Mouse (Mus musculus) embryo, embryonic 11.5 days (tissue): ENCODE results near the gene Gm5269.

Experiments
- DNase-seq: peaks from one replicate; pipeline ENCODE4 v3.0.0-alpha.2; 2012; ENCODE audit warnings: low read depth, low spot score

Gm5269 gene

GRCm38 (mm10) chr1:45890173-45890572 is at the start of gene Gm5269:
Gene Gm5269, minus strand, starts transcription at chr1:45890273.
- no peak for DNase-seq

GRCm38 (mm10) chr1:45931127-45931526 is 41.1 kb upstream of the Gm5269 start:
- DNase-seq, result no peak

- no peak for DNase-seq
Measured at GRCm38 (mm10) chr1:45926911-45927310, 36.8 kb upstream of the Gm5269 start.

- peak; percentile 7 for DNase-seq
Measured at GRCm38 (mm10) chr1:45926393-45926763, 36.3 kb upstream of the Gm5269 start, which contains the start of gene Slc40a1. Gene Slc40a1, minus strand, starts transcription at chr1:45926523.

GRCm38 (mm10) chr1:45925500-45926392 is 35.7 kb upstream of the Gm5269 start:
- peak; percentile 58 for DNase-seq

GRCm38 (mm10) chr1:45925131-45925499 is 35.0 kb upstream of the Gm5269 start:
- DNase-seq, result peak; percentile 8

GRCm38 (mm10) chr1:45924516-45924915 is 34.4 kb upstream of the Gm5269 start:
- DNase-seq, result no peak

GRCm38 (mm10) chr1:45923306-45923705 is 33.2 kb upstream of the Gm5269 start:
- DNase-seq, result no peak

- no peak for DNase-seq
Measured at GRCm38 (mm10) chr1:45920703-45921102, 30.6 kb upstream of the Gm5269 start.

- no peak for DNase-seq
Measured at GRCm38 (mm10) chr1:45919752-45920151, 29.7 kb upstream of the Gm5269 start.

GRCm38 (mm10) chr1:45917136-45917803 is 27.2 kb upstream of the Gm5269 start:
- DNase-seq, result no peak

- no peak for DNase-seq
Measured at GRCm38 (mm10) chr1:45916174-45916573, 26.1 kb upstream of the Gm5269 start.

GRCm38 (mm10) chr1:45914236-45914635 is 24.2 kb upstream of the Gm5269 start:
- no peak for DNase-seq

GRCm38 (mm10) chr1:45905107-45905821 is 15.2 kb upstream of the Gm5269 start:
- DNase-seq, result peak; percentile 27

- DNase-seq, result no peak
Measured at GRCm38 (mm10) chr1:45904161-45904560, 14.1 kb upstream of the Gm5269 start.

- no peak for DNase-seq
Measured at GRCm38 (mm10) chr1:45898044-45898443, 8.0 kb upstream of the Gm5269 start.

- DNase-seq, result no peak
Measured at GRCm38 (mm10) chr1:45894168-45894912, 4.3 kb upstream of the Gm5269 start.

GRCm38 (mm10) chr1:45891986-45892385 is 1.9 kb upstream of the Gm5269 start:
- no peak for DNase-seq

GRCm38 (mm10) chr1:45886800-45887199 is 3.3 kb downstream of the Gm5269 start:
- no peak for DNase-seq

GRCm38 (mm10) chr1:45883378-45883777 is 6.7 kb downstream of the Gm5269 start:
- DNase-seq, result no peak

- DNase-seq, result no peak
Measured at GRCm38 (mm10) chr1:45882076-45882475, 8.0 kb downstream of the Gm5269 start.
